Mouse (Mus musculus): Measurements from ENCODE around the gene Trib2. TPM values are rescaled to one million over a fixed set of nuclear protein-coding genes. Genes with fewer than 3 reads are reported as not detected.

The Trib2 gene
- 3.3 TPM for polyA plus RNA-seq (2014; fragmentation: Illumina TruSeq; extraction: RNeasy Lipid Tissue Mini Kit (QIAGEN cat#74804); ENCODE audit: low replicate concordance)

GRCm38 (mm10) chr12:15816740-15817178 lies at the start of gene Trib2:
TSS of gene Trib2 (minus strand) at chr12:15816922.

